ENCODE assay signal across 7 mouse cellular contexts in the genomic region with DNA sequence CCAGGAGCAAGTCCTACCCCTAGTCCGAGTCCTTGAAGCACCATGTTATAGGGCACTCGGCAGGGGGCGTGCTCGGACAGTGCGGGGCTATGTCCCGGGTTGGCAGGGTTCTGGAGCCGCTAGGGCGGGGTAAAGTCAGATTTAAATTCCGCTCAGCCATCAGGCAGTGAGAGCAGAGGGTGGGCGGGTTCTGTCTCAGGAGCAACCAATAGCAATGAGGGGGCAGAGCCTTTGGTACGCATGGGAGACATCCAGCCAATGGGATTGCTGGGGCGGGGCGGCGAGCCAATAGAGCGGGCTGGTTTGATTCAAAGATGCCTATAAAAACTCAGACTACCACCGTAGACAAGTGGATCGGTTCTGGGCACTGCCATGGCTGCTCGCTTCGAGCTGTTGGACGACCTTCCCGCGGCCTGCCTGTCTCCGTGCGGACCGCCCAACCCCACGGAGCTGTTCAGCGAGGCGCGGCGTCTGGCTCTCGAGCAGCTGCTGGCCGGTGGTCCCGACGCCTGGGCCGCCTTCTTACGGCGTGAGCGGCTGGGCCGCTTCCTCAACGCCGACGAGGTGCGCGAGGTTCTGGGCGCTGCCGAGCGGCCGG. TPM values are rescaled to one million over a fixed set of nuclear protein-coding genes. Genes with fewer than 3 reads are reported as not detected.
A peak's percentile ranks its signal among the peaks of the same experiment; 100 is the strongest.
DNase-seq lines count a peak whose midpoint lies in the region; ATAC-seq lines count a peak whose summit lies in the region.

Fam83d (plus strand) TSS at position 352 of the 598 bp plus-strand sequence.

- peak; percentile 94 for ATAC-seq in embryonic facial prominence, embryonic 12.5 days (ENCODE audit: insufficient number of reproducible peaks, insufficient read depth, low FRiP score, low TSS enrichment)
- ATAC-seq in limb, embryonic 11.5 days (ENCODE audit: insufficient number of reproducible peaks, low FRiP score, low TSS enrichment, low read depth), result peak; percentile 96
- ATAC-seq in midbrain, embryonic 14.5 days (ENCODE audit: low FRiP score, low TSS enrichment), result peak; percentile 97

- DNase-seq in adrenal gland, postnatal 25 days, result peak; percentile 94
- peak; percentile 100 for DNase-seq in heart, adult 11 months
- peak; percentile 93 for DNase-seq in kidney, adult 18-20 months
- DNase-seq in limb, embryonic 11.5 days (ENCODE audit: low spot score), result peak; percentile 96
- DNase-seq in midbrain, embryonic 14.5 days, result peak; percentile 97
- DNase-seq in spleen, adult 18-20 months, result peak; percentile 85 to 88

- H3K4me3 ChIP-seq in embryonic facial prominence, embryonic 12.5 days, result peak within 1 kb of the TSS; percentile 80
- peak within 1 kb of the TSS; percentile 77 for H3K4me3 ChIP-seq in limb, embryonic 11.5 days (ENCODE audit: low read depth, low read length)
- H3K4me3 ChIP-seq in midbrain, embryonic 14.5 days (replicated peaks; ENCODE audit: low read depth, low read length), result peak within 1 kb of the TSS; percentile 56

- peak within 1 kb of the TSS; percentile 76 for H3K27ac ChIP-seq in embryonic facial prominence, embryonic 12.5 days
- 0 out of 2 replicates have a peak within 1 kb of the TSS, but pooled peaks have one; percentile 53 for H3K27ac ChIP-seq in limb, embryonic 11.5 days (replicated peaks; ENCODE audit: low read depth, low read length)
- no peak within 1 kb of the TSS for H3K27ac ChIP-seq in midbrain, embryonic 14.5 days (replicated peaks; ENCODE audit: low read depth, low read length)

- peak within 1 kb of the TSS; percentile 71 for H3K9ac ChIP-seq in embryonic facial prominence, embryonic 12.5 days
- H3K9ac ChIP-seq in limb, embryonic 11.5 days (ENCODE audit: low read length), result peak within 1 kb of the TSS; percentile 66
- H3K9ac ChIP-seq in midbrain, embryonic 14.5 days (replicated peaks; ENCODE audit: low read length), result peak within 1 kb of the TSS; percentile 53

- H3K27me3 ChIP-seq in embryonic facial prominence, embryonic 12.5 days, result no peaks in the 10 kb centered on the region
- no peaks in the 10 kb centered on the region for H3K27me3 ChIP-seq in limb, embryonic 11.5 days (ENCODE audit: control insufficient read depth, insufficient read depth, low read length)
- no peaks in the 10 kb centered on the region for H3K27me3 ChIP-seq in midbrain, embryonic 14.5 days (ENCODE audit: control insufficient read depth, insufficient read depth, low read length)

- H3K9me3 ChIP-seq in embryonic facial prominence, embryonic 12.5 days, result no peaks in the 10 kb centered on the region
- no peaks in the 10 kb centered on the region for H3K9me3 ChIP-seq in limb, embryonic 11.5 days (ENCODE audit: control insufficient read depth, low read length)
- H3K9me3 ChIP-seq in midbrain, embryonic 14.5 days (ENCODE audit: control insufficient read depth, low read length), result no peaks in the 10 kb centered on the region

- H3K4me2 ChIP-seq in embryonic facial prominence, embryonic 12.5 days (replicated peaks), result peak within 1 kb of the TSS; percentile 90
- H3K4me2 ChIP-seq in limb, embryonic 11.5 days (ENCODE audit: low read depth, severe bottlenecking), result peak within 1 kb of the TSS; percentile 69
- peak within 1 kb of the TSS; percentile 98 for H3K4me2 ChIP-seq in midbrain, embryonic 14.5 days (ENCODE audit: low read length)

- H3K36me3 ChIP-seq in embryonic facial prominence, embryonic 12.5 days, result 0 out of 2 replicates have a peak, but pooled peaks cover 3% of the 10 kb centered on the region
- H3K36me3 ChIP-seq in limb, embryonic 11.5 days (ENCODE audit: control insufficient read depth, insufficient read depth, low read length), result peaks cover 5% of the 10 kb centered on the region; the same call in 1 of the 2 replicates
- H3K36me3 ChIP-seq in midbrain, embryonic 14.5 days (ENCODE audit: control insufficient read depth, insufficient read depth, low read length), result no peaks in the 10 kb centered on the region

- H3K4me1 ChIP-seq in embryonic facial prominence, embryonic 12.5 days, result peaks cover 30% of the 10 kb centered on the region
- H3K4me1 ChIP-seq in limb, embryonic 11.5 days (ENCODE audit: control insufficient read depth, insufficient read depth, low read length), result peaks cover 21% of the 10 kb centered on the region
- peaks cover 23% of the 10 kb centered on the region for H3K4me1 ChIP-seq in midbrain, embryonic 14.5 days (ENCODE audit: control insufficient read depth, insufficient read depth, low read length)

- under 1% methylated on average over 48 of the region's 48 CpGs for WGBS in embryonic facial prominence, embryonic 12.5 days
- WGBS in limb, embryonic 11.5 days, result under 1% methylated on average over 48 of the region's 48 CpGs
- WGBS in midbrain, embryonic 14.5 days, result under 1% methylated on average over 48 of the region's 48 CpGs

RNA-seq across cellular contexts. Expression of gene Fam83d, which starts in this region (rescaled TPM):
- total RNA-seq in adrenal gland, postnatal 25 days (2021), result 2.3 and 2.8 TPM in 2 replicates
- 49.3 and 52.6 TPM in 2 replicates for polyA plus RNA-seq in embryonic facial prominence, embryonic 12.5 days (2016; fragmentation: Nextera tagmentation; extraction: Ambion mirVana)
- polyA plus RNA-seq in limb, embryonic 11.5 days (2014; fragmentation: Nextera tagmentation; extraction: Ambion mirVana), result 51.1 and 54.0 TPM in 2 replicates
- 5.8 and 11.7 TPM in 2 replicates for polyA plus RNA-seq in midbrain, embryonic 14.5 days (2014; fragmentation: Nextera tagmentation; extraction: Ambion mirVana)
